Mouse (Mus musculus) midbrain, embryonic 14.5 days (tissue): ENCODE results near the gene Cux2. TPM values are rescaled to one million over a fixed set of nuclear protein-coding genes. Genes with fewer than 3 reads are reported as not detected.

Source experiments
- ATAC-seq: fragments of 200-750 bp; cut with Nextera tagmentation; 2 replicates; pipeline ENCODE4 v1.8.0; 2017; ENCODE audit warnings: moderate number of reproducible peaks, moderate library complexity; ENCODE audit not compliant: low FRiP score, low TSS enrichment
- DNase-seq: peaks from one replicate; pipeline ENCODE4 v3.0.0-alpha.2; 2015
- H3K27ac ChIP-seq: fragments of 300-500 bp; sonication (generic); replicated peaks from 2 replicates; pipeline ENCODE4 v1.5.1; 2014; ENCODE audit warnings: mild to moderate bottlenecking, low read depth, low read length, moderate library complexity
- H3K27me3 ChIP-seq: fragments of 300-500 bp; sonication (generic); 2 replicates; pipeline ENCODE4 v1.6.1; 2014; ENCODE audit warnings: low read length, control low read depth, mixed read lengths; ENCODE audit not compliant: control insufficient read depth, insufficient read depth
- H3K36me3 ChIP-seq: fragments of 300-500 bp; sonication (generic); 2 replicates; pipeline ENCODE4 v1.6.1; 2014; ENCODE audit warnings: low read length, control low read depth; ENCODE audit not compliant: control insufficient read depth, insufficient read depth
- H3K4me1 ChIP-seq: fragments of 300-500 bp; sonication (generic); 2 replicates; pipeline ENCODE4 v1.6.1; 2014; ENCODE audit warnings: mild to moderate bottlenecking, antibody characterized with exemption, low read length, control low read depth; ENCODE audit not compliant: control insufficient read depth, insufficient read depth
- H3K4me2 ChIP-seq: fragments of 300-500 bp; sonication (generic); 2 replicates; pipeline ENCODE4 v1.6.1; 2014; ENCODE audit warnings: mild to moderate bottlenecking, low read length, moderate library complexity
- H3K4me3 ChIP-seq: fragments of 300-500 bp; sonication (generic); replicated peaks from 2 replicates; pipeline ENCODE4 v1.5.1; 2014; ENCODE audit warnings: low read depth, low read length
- H3K9ac ChIP-seq: fragments of 300-500 bp; sonication (generic); replicated peaks from 2 replicates; pipeline ENCODE4 v1.6.1; 2014; ENCODE audit warnings: mild to moderate bottlenecking, low read length, moderate library complexity
- H3K9me3 ChIP-seq: fragments of 300-500 bp; sonication (generic); 2 replicates; pipeline ENCODE4 v1.6.1; 2016; ENCODE audit warnings: low read length, control low read depth, mixed read lengths; ENCODE audit not compliant: control insufficient read depth
- WGBS: fragments of 180-500 bp; shearing (Covaris S2); extraction: QIAGEN DNeasy Blood & Tissue Kit; methylation state at CpG from one replicate; pipeline ENCODE4 v1.1.7; 2014; 5-methylcytosine and 5-hydroxymethylcytosine counted together
- polyA plus RNA-seq: library from polyadenylated mRNA; unstranded; fragments of >200 nt; fragmentation: Nextera tagmentation; extraction: Ambion mirVana; gene quantifications from 2 replicates; pipeline ENCODE4 v1.2.1, GENCODE M21; 2014

Gene Cux2
- polyA plus RNA-seq, 1 experiment from 2014 or later = 28.8 TPM

- Histone ChIP-seq H3K9me3 (peaks cover 6% of the 10 kb centered on the region; the same call in 1 of the 2 replicates), H3K4me2 (peak overlapping the region; percentile 30), H3K27me3 (no peaks in the 10 kb centered on the region), H3K36me3 (no peaks in the 10 kb centered on the region), H3K4me1 (peaks cover 25% of the 10 kb centered on the region), H3K27ac (peak overlapping the region; percentile 67), H3K9ac (peak overlapping the region; percentile 6; the same call in 1 of the 2 replicates), H3K4me3 (no peak overlapping the region)
- DNase-seq = peak; percentile 64
- 3% methylated on average over 15 of the region's 15 CpGs for WGBS
- no peak for ATAC-seq
These were observed 3.7 kb upstream of the Cux2 start for GRCm38 (mm10) chr5:122053587-122053986.

GRCm38 (mm10) chr5:122050832-122051105, 867 bp upstream of the Cux2 start:
- WGBS = 5% methylated on average over 8 of the region's 8 CpGs

GRCm38 (mm10) chr5:122049664-122050016, 262 bp downstream of the Cux2 start:
- Histone ChIP-seq H3K4me3 (peak overlapping the region; percentile 78), H3K9me3 (no peaks in the 10 kb centered on the region), H3K9ac (peak overlapping the region; percentile 86), H3K4me1 (peaks cover 40% of the 10 kb centered on the region), H3K36me3 (no peaks in the 10 kb centered on the region), H3K27me3 (no peaks in the 10 kb centered on the region), H3K27ac (peak overlapping the region; percentile 97), H3K4me2 (peak overlapping the region; percentile 86)
- peak; percentile 40 for ATAC-seq
- peak; percentile 86 for DNase-seq
- WGBS = 1% methylated on average over 30 of the region's 43 CpGs

More at GRCm38 (mm10) chr5:122050832-122051105, 867 bp upstream of the Cux2 start:
- no peak overlapping the region for H3K9ac ChIP-seq
- no peaks in the 10 kb centered on the region for H3K9me3 ChIP-seq
- H3K4me2 ChIP-seq = peak overlapping the region; percentile 86
- DNase-seq (no peak), ATAC-seq (no peak)
- H3K4me1 ChIP-seq = peaks cover 43% of the 10 kb centered on the region
- H3K4me3 ChIP-seq = peak overlapping the region; percentile 78; the same call in 1 of the 2 replicates
- H3K27ac ChIP-seq = no peak overlapping the region
- no peaks in the 10 kb centered on the region for H3K27me3 ChIP-seq
- no peaks in the 10 kb centered on the region for H3K36me3 ChIP-seq

GRCm38 (mm10) chr5:122048686-122049663, 927 bp downstream of the Cux2 start:
- H3K4me3 ChIP-seq = peak overlapping the region; percentile 78
- ATAC-seq (peak; percentile 19; the same call in 1 of the 2 replicates), DNase-seq (peak; percentile 78)
- peak overlapping the region; percentile 97 for H3K27ac ChIP-seq
- H3K27me3 ChIP-seq = no peaks in the 10 kb centered on the region
- peak overlapping the region; percentile 86 for H3K4me2 ChIP-seq
- peak overlapping the region; percentile 86 for H3K9ac ChIP-seq
- H3K9me3 ChIP-seq = no peaks in the 10 kb centered on the region
- peaks cover 37% of the 10 kb centered on the region for H3K4me1 ChIP-seq
- under 1% methylated on average over 52 of the region's 52 CpGs for WGBS
- no peaks in the 10 kb centered on the region for H3K36me3 ChIP-seq

- Histone ChIP-seq H3K4me2 (peak overlapping the region; percentile 86), H3K36me3 (no peaks in the 10 kb centered on the region), H3K9ac (peak overlapping the region; percentile 86), H3K4me3 (peak overlapping the region; percentile 78), H3K9me3 (no peaks in the 10 kb centered on the region), H3K27me3 (no peaks in the 10 kb centered on the region), H3K27ac (peak overlapping the region; percentile 97), H3K4me1 (peaks cover 30% of the 10 kb centered on the region)
- DNase-seq (peak; percentile 75), ATAC-seq (no peak; the same call in 1 of the 2 replicates)
- WGBS = under 1% methylated on average over 20 of the region's 20 CpGs
These were observed 1.6 kb downstream of the Cux2 start for GRCm38 (mm10) chr5:122048252-122048651.

- H3K27me3 ChIP-seq = no peaks in the 10 kb centered on the region
These were observed 2.1 kb downstream of the Cux2 start for GRCm38 (mm10) chr5:122047791-122048190.

GRCm38 (mm10) chr5:122043567-122043966, 6.3 kb downstream of the Cux2 start:
- Histone ChIP-seq H3K4me1 (peaks cover 21% of the 10 kb centered on the region), H3K27ac (no peak overlapping the region), H3K27me3 (no peaks in the 10 kb centered on the region), H3K4me3 (no peak overlapping the region), H3K4me2 (no peak overlapping the region), H3K9me3 (no peaks in the 10 kb centered on the region), H3K9ac (no peak overlapping the region), H3K36me3 (peaks cover 5% of the 10 kb centered on the region; the same call in 1 of the 2 replicates)
- WGBS = 87% methylated on average over 11 of the region's 11 CpGs
- DNase-seq (no peak), ATAC-seq (no peak)

More at GRCm38 (mm10) chr5:122047791-122048190, 2.1 kb downstream of the Cux2 start:
- Histone ChIP-seq H3K4me3 (peak overlapping the region; percentile 78), H3K9ac (peak overlapping the region; percentile 86), H3K4me1 (peaks cover 29% of the 10 kb centered on the region), H3K9me3 (no peaks in the 10 kb centered on the region), H3K27ac (peak overlapping the region; percentile 97), H3K36me3 (no peaks in the 10 kb centered on the region), H3K4me2 (peak overlapping the region; percentile 86)
- DNase-seq = peak; percentile 60
- WGBS = 9% methylated on average over 5 of the region's 5 CpGs
- ATAC-seq = no peak; the same call in 1 of the 2 replicates

GRCm38 (mm10) chr5:122035278-122035677, 14.6 kb downstream of the Cux2 start:
- no peak overlapping the region for H3K9ac ChIP-seq
- peaks cover 18% of the 10 kb centered on the region; the same call in 1 of the 2 replicates for H3K4me1 ChIP-seq
- H3K27ac ChIP-seq = no peak overlapping the region
- WGBS = 79% methylated on average over 5 of the region's 5 CpGs
- no peak overlapping the region for H3K4me2 ChIP-seq
- H3K36me3 ChIP-seq = peaks cover 25% of the 10 kb centered on the region
- no peak overlapping the region for H3K4me3 ChIP-seq
- DNase-seq (no peak), ATAC-seq (no peak)
- no peaks in the 10 kb centered on the region for H3K27me3 ChIP-seq
- H3K9me3 ChIP-seq = peaks cover 10% of the 10 kb centered on the region; the same call in 1 of the 2 replicates
